Mouse (Mus musculus) embryonic facial prominence, embryonic 12.5 days (tissue): ENCODE measurements around the gene Tmem135. TPM values are rescaled to one million over a fixed set of nuclear protein-coding genes. Genes with fewer than 3 reads are reported as not detected.

Experiments used
- ATAC-seq: fragments of 200-750 bp; cut with Nextera tagmentation; 2 replicates; pipeline ENCODE4 v1.8.0; 2017; ENCODE audit not compliant: insufficient number of reproducible peaks, insufficient read depth, low FRiP score, low TSS enrichment
- H3K27ac ChIP-seq: fragments of 300-500 bp; sonication (generic); 2 replicates; pipeline ENCODE4 v1.5.1; 2016; ENCODE audit warnings: mild to moderate bottlenecking
- H3K27me3 ChIP-seq: fragments of 300-500 bp; sonication (generic); 2 replicates; pipeline ENCODE4 v1.6.1; 2016; ENCODE audit warnings: mild to moderate bottlenecking, moderate library complexity
- H3K36me3 ChIP-seq: fragments of 300-500 bp; sonication (generic); 2 replicates; pipeline ENCODE4 v1.6.1; 2016; ENCODE audit warnings: mild to moderate bottlenecking
- H3K4me1 ChIP-seq: fragments of 300-500 bp; sonication (generic); 2 replicates; pipeline ENCODE4 v1.6.1; 2016
- H3K4me2 ChIP-seq: fragments of 300-500 bp; sonication (generic); replicated peaks from 2 replicates; pipeline ENCODE4 v1.6.1; 2016; ENCODE audit warnings: mild to moderate bottlenecking, moderate library complexity
- H3K4me3 ChIP-seq: fragments of 300-500 bp; sonication (generic); 2 replicates; pipeline ENCODE4 v1.5.1; 2016; ENCODE audit warnings: mild to moderate bottlenecking
- H3K9ac ChIP-seq: fragments of 300-500 bp; sonication (generic); 2 replicates; pipeline ENCODE4 v1.6.1; 2016; ENCODE audit warnings: mild to moderate bottlenecking, moderate library complexity
- H3K9me3 ChIP-seq: fragments of 300-500 bp; sonication (generic); 2 replicates; pipeline ENCODE4 v1.6.1; 2016; ENCODE audit warnings: mild to moderate bottlenecking, moderate library complexity
- WGBS: fragments of 180-500 bp; shearing (Covaris S2); methylation state at CpG from one replicate; pipeline ENCODE4 v1.1.7; 2016; 5-methylcytosine and 5-hydroxymethylcytosine counted together
- polyA plus RNA-seq: library from polyadenylated mRNA; unstranded; fragments of >200 nt; fragmentation: Nextera tagmentation; extraction: Ambion mirVana; gene quantifications from 2 replicates; pipeline ENCODE4 v1.2.1, GENCODE M21; 2016

The Tmem135 gene
- polyA plus RNA-seq, 1 experiment from 2014 or later: 23.0 TPM

- ATAC-seq: no peak
- 38% methylated on average over 5 of the region's 5 CpGs for WGBS
- Histone ChIP-seq H3K9ac (no peak overlapping the region), H3K4me1 (0 out of 2 replicates have a peak, but pooled peaks cover 4% of the 10 kb centered on the region), H3K27me3 (no peaks in the 10 kb centered on the region), H3K36me3 (no peaks in the 10 kb centered on the region), H3K9me3 (no peaks in the 10 kb centered on the region), H3K4me2 (no peak overlapping the region), H3K27ac (no peak overlapping the region), H3K4me3 (no peak overlapping the region)
Measured at GRCm38 (mm10) chr7:89203144-89203543, 200.9 kb downstream of the Tmem135 start.

GRCm38 (mm10) chr7:89201954-89202353, 202.1 kb downstream of the Tmem135 start:
- Histone ChIP-seq H3K36me3 (no peaks in the 10 kb centered on the region), H3K4me3 (no peak overlapping the region), H3K9ac (no peak overlapping the region), H3K27ac (no peak overlapping the region), H3K4me1 (0 out of 2 replicates have a peak, but pooled peaks cover 4% of the 10 kb centered on the region), H3K27me3 (no peaks in the 10 kb centered on the region), H3K4me2 (no peak overlapping the region), H3K9me3 (no peaks in the 10 kb centered on the region)
- ATAC-seq: peak; percentile 56; the same call in 1 of the 2 replicates

- H3K27me3 ChIP-seq: no peaks in the 10 kb centered on the region
- no peaks in the 10 kb centered on the region for H3K9me3 ChIP-seq
- no peak overlapping the region for H3K4me3 ChIP-seq
- no peak overlapping the region for H3K27ac ChIP-seq
- H3K4me2 ChIP-seq: no peak overlapping the region
- WGBS: 82% methylated on average over 4 of the region's 4 CpGs
- H3K36me3 ChIP-seq: no peaks in the 10 kb centered on the region
- H3K9ac ChIP-seq: no peak overlapping the region
- H3K4me1 ChIP-seq: 0 out of 2 replicates have a peak, but pooled peaks cover 4% of the 10 kb centered on the region
- ATAC-seq: no peak
Measured at GRCm38 (mm10) chr7:89198499-89198898, 205.5 kb downstream of the Tmem135 start.

GRCm38 (mm10) chr7:89193459-89193858, 210.6 kb downstream of the Tmem135 start:
- no peaks in the 10 kb centered on the region for H3K27me3 ChIP-seq
- no peak overlapping the region for H3K9ac ChIP-seq
- no peak overlapping the region for H3K4me3 ChIP-seq
- no peaks in the 10 kb centered on the region for H3K36me3 ChIP-seq
- ATAC-seq: no peak
- no peaks in the 10 kb centered on the region for H3K9me3 ChIP-seq
- H3K4me2 ChIP-seq: no peak overlapping the region
- H3K4me1 ChIP-seq: no peaks in the 10 kb centered on the region
- WGBS: 53% methylated on average over 5 of the region's 5 CpGs
- no peak overlapping the region for H3K27ac ChIP-seq

GRCm38 (mm10) chr7:89183928-89184327, 220.1 kb downstream of the Tmem135 start:
- no peaks in the 10 kb centered on the region for H3K36me3 ChIP-seq
- WGBS: 67% methylated on average over 4 of the region's 4 CpGs
- H3K27ac ChIP-seq: no peak overlapping the region
- H3K4me3 ChIP-seq: no peak overlapping the region
- no peaks in the 10 kb centered on the region; the same call in 1 of the 2 replicates for H3K4me1 ChIP-seq
- H3K9me3 ChIP-seq: no peaks in the 10 kb centered on the region
- H3K27me3 ChIP-seq: no peaks in the 10 kb centered on the region
- no peak overlapping the region for H3K4me2 ChIP-seq
- ATAC-seq: no peak
- H3K9ac ChIP-seq: no peak overlapping the region

GRCm38 (mm10) chr7:89182943-89183342, 221.1 kb downstream of the Tmem135 start:
- H3K36me3 ChIP-seq: no peaks in the 10 kb centered on the region
- no peak overlapping the region for H3K4me3 ChIP-seq
- H3K27me3 ChIP-seq: no peaks in the 10 kb centered on the region
- H3K9ac ChIP-seq: no peak overlapping the region
- no peaks in the 10 kb centered on the region for H3K9me3 ChIP-seq
- no peaks in the 10 kb centered on the region; the same call in 1 of the 2 replicates for H3K4me1 ChIP-seq
- 70% methylated on average over 5 of the region's 5 CpGs for WGBS
- no peak overlapping the region for H3K27ac ChIP-seq
- no peak overlapping the region for H3K4me2 ChIP-seq
- ATAC-seq: no peak

- Histone ChIP-seq H3K4me2 (no peak overlapping the region), H3K4me3 (no peak overlapping the region), H3K4me1 (no peaks in the 10 kb centered on the region), H3K9me3 (no peaks in the 10 kb centered on the region), H3K27me3 (no peaks in the 10 kb centered on the region), H3K27ac (no peak overlapping the region), H3K36me3 (no peaks in the 10 kb centered on the region), H3K9ac (no peak overlapping the region)
- ATAC-seq: no peak
- whole genome bisulfite sequencing: 53% methylated on average over 1 of the region's 1 CpGs
Measured at GRCm38 (mm10) chr7:89181285-89181684, 222.7 kb downstream of the Tmem135 start.

- ATAC-seq: no peak
- 81% methylated on average over 2 of the region's 2 CpGs for WGBS
Measured at GRCm38 (mm10) chr7:89178601-89179000, 225.4 kb downstream of the Tmem135 start.

GRCm38 (mm10) chr7:89177926-89178325, 226.1 kb downstream of the Tmem135 start:
- ATAC-seq: no peak
- H3K9ac ChIP-seq: no peak overlapping the region
- H3K36me3 ChIP-seq: no peaks in the 10 kb centered on the region

More at GRCm38 (mm10) chr7:89178601-89179000, 225.4 kb downstream of the Tmem135 start:
- Histone ChIP-seq H3K27me3 (no peaks in the 10 kb centered on the region), H3K4me1 (0 out of 2 replicates have a peak, but pooled peaks cover 5% of the 10 kb centered on the region), H3K27ac (no peak overlapping the region), H3K4me2 (no peak overlapping the region), H3K4me3 (no peak overlapping the region), H3K36me3 (no peaks in the 10 kb centered on the region), H3K9ac (no peak overlapping the region), H3K9me3 (no peaks in the 10 kb centered on the region)

GRCm38 (mm10) chr7:89174430-89174829, 229.6 kb downstream of the Tmem135 start:
- H3K9me3 ChIP-seq: no peaks in the 10 kb centered on the region
- H3K4me2 ChIP-seq: no peak overlapping the region
- WGBS: 87% methylated on average over 4 of the region's 4 CpGs
- no peak overlapping the region for H3K27ac ChIP-seq
- no peaks in the 10 kb centered on the region for H3K36me3 ChIP-seq
- no peak for ATAC-seq
- H3K27me3 ChIP-seq: no peaks in the 10 kb centered on the region
- H3K9ac ChIP-seq: no peak overlapping the region
- no peak overlapping the region for H3K4me3 ChIP-seq
- H3K4me1 ChIP-seq: peaks cover 14% of the 10 kb centered on the region; the same call in 1 of the 2 replicates

More at GRCm38 (mm10) chr7:89177926-89178325, 226.1 kb downstream of the Tmem135 start:
- H3K4me2 ChIP-seq: no peak overlapping the region
- H3K4me1 ChIP-seq: 0 out of 2 replicates have a peak, but pooled peaks cover 5% of the 10 kb centered on the region
- no peaks in the 10 kb centered on the region for H3K27me3 ChIP-seq
- H3K4me3 ChIP-seq: no peak overlapping the region
- no peaks in the 10 kb centered on the region for H3K9me3 ChIP-seq
- no peak overlapping the region for H3K27ac ChIP-seq

- 51% methylated on average over 1 of the region's 1 CpGs for WGBS
- Histone ChIP-seq H3K4me2 (no peak overlapping the region), H3K4me1 (peaks cover 14% of the 10 kb centered on the region; the same call in 1 of the 2 replicates), H3K36me3 (no peaks in the 10 kb centered on the region), H3K4me3 (no peak overlapping the region), H3K27me3 (no peaks in the 10 kb centered on the region), H3K9me3 (no peaks in the 10 kb centered on the region), H3K9ac (no peak overlapping the region), H3K27ac (no peak overlapping the region)
- no peak for ATAC-seq
Measured at GRCm38 (mm10) chr7:89173018-89173417, 231.0 kb downstream of the Tmem135 start.

- Histone ChIP-seq H3K9ac (no peak overlapping the region), H3K36me3 (no peaks in the 10 kb centered on the region), H3K27ac (no peak overlapping the region), H3K4me3 (no peak overlapping the region), H3K27me3 (no peaks in the 10 kb centered on the region), H3K9me3 (no peaks in the 10 kb centered on the region), H3K4me2 (no peak overlapping the region), H3K4me1 (peaks cover 14% of the 10 kb centered on the region; the same call in 1 of the 2 replicates)
- WGBS: 71% methylated on average over 4 of the region's 4 CpGs
- no peak for ATAC-seq
Measured at GRCm38 (mm10) chr7:89171790-89172467, 232.1 kb downstream of the Tmem135 start.
